12 mouse cellular contexts compared by ENCODE assay signal in genomic region chr10:116986264-116987082, GRCm38 (mm10). TPM values are rescaled to one million over a fixed set of nuclear protein-coding genes. Genes with fewer than 3 reads are reported as not detected.
DNase-seq lines count a peak whose midpoint lies in the region; ATAC-seq and TF ChIP-seq lines count a peak whose summit lies in the region.
"Had no signal": no experiment of that assay in that cellular context is flagged by ENCODE, and none has a peak within 500 bp of the region (broad histone marks: within the 10 kb centered on the region; RNA-seq: fewer than 3 reads in every experiment).

TSS of gene Best3 (plus strand) at chr10:116986314.

- H3K4me2 ChIP-seq in forebrain, embryonic 14.5 days (ENCODE audit: low read length): no peak within 1 kb of the TSS
- no peak within 1 kb of the TSS for H3K4me2 ChIP-seq in forebrain, embryonic 15.5 days (replicated peaks)
- peak within 1 kb of the TSS; percentile 40 for H3K4me2 ChIP-seq in lung, embryonic 16.5 days (ENCODE audit: low read depth, low read length)
- H3K4me2 ChIP-seq in intestine, postnatal 0 days (replicated peaks; ENCODE audit: low read depth): no peak within 1 kb of the TSS
- H3K4me2 ChIP-seq: limb, embryonic 13.5 days had no signal

- peak; percentile 17 for DNase-seq in forebrain, embryonic 14.5 days (ENCODE audit: low spot score)
- DNase-seq in layer of hippocampus, postnatal 10 days (ENCODE audit: low spot score in 2 of 2): peak; percentile 18 to 19
- DNase-seq in layer of hippocampus, adult 9-10 months (ENCODE audit: low spot score): no peak
- DNase-seq in skeletal muscle tissue, adult 2 months (ENCODE audit: low read depth, low spot score): peak; percentile 21
- no peak for DNase-seq in adrenal gland, adult 18-20 months (ENCODE audit: low spot score in 2 of 2)
- DNase-seq: cerebellum, postnatal 14 days had no signal

- H3K9me3 ChIP-seq in forebrain, embryonic 14.5 days (replicated peaks; ENCODE audit: control insufficient read depth, low read length): no peaks in the 10 kb centered on the region
- no peaks in the 10 kb centered on the region for H3K9me3 ChIP-seq in forebrain, embryonic 15.5 days
- no peaks in the 10 kb centered on the region for H3K9me3 ChIP-seq in lung, embryonic 16.5 days (ENCODE audit: control insufficient read depth, low read length)
- no peaks in the 10 kb centered on the region for H3K9me3 ChIP-seq in intestine, postnatal 0 days (ENCODE audit: control insufficient read depth)
- H3K9me3 ChIP-seq: limb, embryonic 13.5 days had no signal

- no peak for TF ChIP-seq CTCF in intestine, postnatal 0 days (IDR thresholded peaks at IDR 0.05; ENCODE audit: low read depth)

- H3K9ac ChIP-seq in forebrain, embryonic 14.5 days (ENCODE audit: low read length): no peak within 1 kb of the TSS
- no peak within 1 kb of the TSS for H3K9ac ChIP-seq in forebrain, embryonic 15.5 days (replicated peaks)
- no peak within 1 kb of the TSS for H3K9ac ChIP-seq in lung, embryonic 16.5 days (ENCODE audit: low read length)
- no peak within 1 kb of the TSS for H3K9ac ChIP-seq in intestine, postnatal 0 days (ENCODE audit: low read depth, low read length)
- H3K9ac ChIP-seq: limb, embryonic 13.5 days had no signal

- no peak within 1 kb of the TSS; the same call in 1 of the 2 replicates for H3K27ac ChIP-seq in forebrain, embryonic 14.5 days (ENCODE audit: low read depth, low read length)
- no peak within 1 kb of the TSS for H3K27ac ChIP-seq in forebrain, embryonic 15.5 days (replicated peaks)
- no peak within 1 kb of the TSS for H3K27ac ChIP-seq in lung, embryonic 16.5 days (ENCODE audit: low read length)
- no peak within 1 kb of the TSS for H3K27ac ChIP-seq in intestine, postnatal 0 days (ENCODE audit: low read depth, low read length)
- H3K27ac ChIP-seq: limb, embryonic 13.5 days had no signal

- no peaks in the 10 kb centered on the region for H3K36me3 ChIP-seq in forebrain, embryonic 14.5 days (ENCODE audit: control insufficient read depth, insufficient read depth, low read length)
- H3K36me3 ChIP-seq in forebrain, embryonic 15.5 days: no peaks in the 10 kb centered on the region
- no peaks in the 10 kb centered on the region for H3K36me3 ChIP-seq in lung, embryonic 16.5 days (ENCODE audit: control insufficient read depth, insufficient read depth, low read length)
- H3K36me3 ChIP-seq in intestine, postnatal 0 days (ENCODE audit: control insufficient read depth, insufficient read depth): no peaks in the 10 kb centered on the region
- H3K36me3 ChIP-seq: limb, embryonic 13.5 days had no signal

- H3K4me3 ChIP-seq in forebrain, embryonic 14.5 days (ENCODE audit: low read depth, low read length): no peak within 1 kb of the TSS
- no peak within 1 kb of the TSS for H3K4me3 ChIP-seq in forebrain, embryonic 15.5 days
- H3K4me3 ChIP-seq in lung, embryonic 16.5 days (ENCODE audit: low read length): no peak within 1 kb of the TSS
- H3K4me3 ChIP-seq in intestine, postnatal 0 days (ENCODE audit: low read depth, low read length): no peak within 1 kb of the TSS
- H3K4me3 ChIP-seq: limb, embryonic 13.5 days had no signal

- no peak; the same call in 1 of the 2 replicates for ATAC-seq in forebrain, embryonic 14.5 days
- no peak for ATAC-seq in forebrain, embryonic 15.5 days (replicated peaks)
- peak; percentile 51 for ATAC-seq in lung, embryonic 16.5 days (ENCODE audit: low read depth)
- no peak for ATAC-seq in intestine, postnatal 0 days

- H3K4me1 ChIP-seq in forebrain, embryonic 14.5 days (ENCODE audit: control insufficient read depth, insufficient read depth, low read length): peaks cover 4% of the 10 kb centered on the region; the same call in 1 of the 2 replicates
- 0 out of 2 replicates have a peak, but pooled peaks cover 5% of the 10 kb centered on the region for H3K4me1 ChIP-seq in forebrain, embryonic 15.5 days
- 0 out of 2 replicates have a peak, but pooled peaks cover 4% of the 10 kb centered on the region for H3K4me1 ChIP-seq in lung, embryonic 16.5 days (replicated peaks; ENCODE audit: control insufficient read depth, insufficient read depth, low read length)
- no peaks in the 10 kb centered on the region for H3K4me1 ChIP-seq in intestine, postnatal 0 days (replicated peaks; ENCODE audit: control insufficient read depth, insufficient read depth, low read length)

- 42% methylated on average over 21 of the region's 21 CpGs for WGBS in forebrain, embryonic 14.5 days
- WGBS in forebrain, embryonic 15.5 days: 44% methylated on average over 21 of the region's 21 CpGs
- WGBS in lung, embryonic 16.5 days: 30% methylated on average over 21 of the region's 21 CpGs
- WGBS in intestine, postnatal 0 days: 49% methylated on average over 21 of the region's 21 CpGs

- no peaks in the 10 kb centered on the region for H3K27me3 ChIP-seq in forebrain, embryonic 14.5 days (replicated peaks; ENCODE audit: control insufficient read depth, insufficient read depth, low read length)
- no peaks in the 10 kb centered on the region for H3K27me3 ChIP-seq in forebrain, embryonic 15.5 days
- H3K27me3 ChIP-seq in lung, embryonic 16.5 days (ENCODE audit: control insufficient read depth, insufficient read depth, low read depth, low read length): no peaks in the 10 kb centered on the region
- no peaks in the 10 kb centered on the region for H3K27me3 ChIP-seq in intestine, postnatal 0 days (replicated peaks; ENCODE audit: control insufficient read depth, insufficient read depth, low read length)
- H3K27me3 ChIP-seq: limb, embryonic 13.5 days had no signal

RNA-seq across cellular contexts. Expression of gene Best3, which starts in this region (rescaled TPM):
- 0.10 TPM in 1 of 2 replicates, not detected in the other for polyA plus RNA-seq in forebrain, embryonic 14.5 days (2014; fragmentation: Nextera tagmentation; extraction: Ambion mirVana)
- polyA plus RNA-seq in forebrain, embryonic 15.5 days (2015; fragmentation: Nextera tagmentation; extraction: Ambion mirVana): 0.10 TPM in 1 of 2 replicates, not detected in the other
- 1 to 10 TPM; 1.0 to 1.2 TPM for total RNA-seq in layer of hippocampus, postnatal 10 days (2021)
- 0.15 and 0.21 TPM in 2 replicates for polyA plus RNA-seq in lung, embryonic 16.5 days (2015; fragmentation: Nextera tagmentation; extraction: Ambion mirVana)
- not detected in 2 replicates for polyA plus RNA-seq in intestine, postnatal 0 days (2015; fragmentation: Nextera tagmentation; extraction: Ambion mirVana)
- total RNA-seq in adrenal gland, adult 18-20 months (2021): under 1 TPM; 0.20 to 0.29 TPM
- total RNA-seq: hematopoietic stem cell, adult 5-6 weeks had no signal
- polyA plus RNA-seq: stomach, embryonic 14.5 days had no signal

Comparison
In these comparisons a context has a peak if more than half of its experiments do, and no peak if none do; other contexts are left out.
1. DNase-seq: peak in layer of hippocampus, postnatal 10 days (2 of 2) and skeletal muscle tissue, adult 2 months (single experiment); none in layer of hippocampus, adult 9-10 months (single experiment) and adrenal gland, adult 18-20 months (0 of 2).
2. Peak in DNase-seq in forebrain, embryonic 14.5 days; RNA of the gene not detected or under 1 TPM.
3. Peak in ATAC-seq and H3K4me2 ChIP-seq in lung, embryonic 16.5 days; RNA of the gene not detected or under 1 TPM.